Mouse (Mus musculus) 3T3-L1 (cell line): ENCODE results near the gene Ltbp3.

Experiments
- DNase-seq: peaks from one replicate; pipeline ENCODE4 v3.0.0-alpha.2; 2015; ENCODE audit warnings: low read depth, low spot score

Gene Ltbp3

DNA sequence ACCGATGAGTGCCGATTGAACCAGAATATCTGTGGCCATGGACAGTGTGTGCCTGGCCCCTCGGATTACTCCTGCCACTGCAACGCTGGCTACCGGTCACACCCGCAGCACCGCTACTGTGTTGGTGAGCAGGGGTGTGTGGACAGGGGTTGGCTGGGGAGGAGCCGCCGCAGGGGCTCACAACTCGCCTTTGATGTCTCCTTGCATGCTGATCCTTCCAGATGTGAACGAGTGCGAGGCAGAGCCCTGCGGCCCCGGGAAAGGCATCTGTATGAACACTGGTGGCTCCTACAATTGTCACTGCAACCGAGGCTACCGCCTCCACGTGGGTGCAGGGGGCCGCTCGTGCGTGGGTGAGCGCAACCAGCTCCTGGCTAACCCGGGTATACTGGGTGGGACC is 10.2 kb downstream of the Ltbp3 start:
- DNase-seq = no peak

DNA sequence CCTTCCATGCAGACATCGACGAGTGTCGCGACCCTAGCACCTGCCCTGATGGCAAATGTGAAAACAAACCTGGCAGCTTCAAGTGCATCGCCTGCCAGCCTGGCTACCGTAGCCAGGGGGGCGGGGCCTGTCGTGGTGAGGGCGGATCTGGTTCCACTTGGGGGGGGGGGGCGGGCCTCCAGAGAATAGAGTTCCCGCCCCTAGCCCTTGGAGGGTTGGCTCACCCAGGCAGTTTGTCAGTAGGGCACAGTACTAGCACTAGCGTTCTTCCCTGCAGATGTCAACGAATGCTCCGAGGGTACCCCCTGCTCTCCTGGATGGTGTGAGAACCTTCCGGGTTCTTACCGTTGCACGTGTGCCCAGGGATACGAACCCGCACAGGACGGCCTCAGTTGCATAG is 11.0 kb downstream of the Ltbp3 start:
- DNase-seq = no peak

GRCm38 (mm10) chr19:5756321-5756985 is 15.7 kb downstream of the Ltbp3 start:
- no peak for DNase-seq

DNA sequence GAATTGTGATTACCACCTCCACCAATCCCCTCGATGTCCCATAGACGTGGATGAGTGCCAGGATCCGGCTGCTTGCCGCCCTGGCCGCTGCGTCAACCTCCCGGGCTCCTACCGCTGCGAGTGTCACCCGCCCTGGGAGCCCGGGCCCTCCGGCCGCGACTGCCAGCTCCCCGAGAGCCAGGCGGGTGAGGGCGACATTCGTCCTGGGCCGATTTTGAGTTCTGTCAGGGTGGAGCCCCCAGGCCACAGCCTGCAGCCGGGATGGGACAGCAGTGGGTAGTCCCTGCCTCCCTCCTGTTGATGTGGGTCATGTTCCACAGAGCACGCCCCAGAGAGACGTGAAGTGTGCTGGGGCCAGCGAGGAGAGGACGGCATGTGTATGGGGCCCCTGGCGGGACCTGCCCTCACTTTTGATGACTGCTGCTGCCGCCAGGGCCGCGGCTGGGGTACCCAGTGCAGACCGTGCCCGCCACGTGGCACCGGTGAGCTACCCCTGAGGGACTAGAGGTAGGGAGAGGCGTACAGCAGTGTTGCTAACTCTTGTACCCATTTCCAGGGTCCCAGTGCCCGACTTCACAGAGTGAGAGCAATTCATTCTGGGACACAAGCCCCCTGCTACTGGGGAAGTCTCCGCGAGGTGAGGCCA is 16.4 kb downstream of the Ltbp3 start:
- no peak for DNase-seq

DNA sequence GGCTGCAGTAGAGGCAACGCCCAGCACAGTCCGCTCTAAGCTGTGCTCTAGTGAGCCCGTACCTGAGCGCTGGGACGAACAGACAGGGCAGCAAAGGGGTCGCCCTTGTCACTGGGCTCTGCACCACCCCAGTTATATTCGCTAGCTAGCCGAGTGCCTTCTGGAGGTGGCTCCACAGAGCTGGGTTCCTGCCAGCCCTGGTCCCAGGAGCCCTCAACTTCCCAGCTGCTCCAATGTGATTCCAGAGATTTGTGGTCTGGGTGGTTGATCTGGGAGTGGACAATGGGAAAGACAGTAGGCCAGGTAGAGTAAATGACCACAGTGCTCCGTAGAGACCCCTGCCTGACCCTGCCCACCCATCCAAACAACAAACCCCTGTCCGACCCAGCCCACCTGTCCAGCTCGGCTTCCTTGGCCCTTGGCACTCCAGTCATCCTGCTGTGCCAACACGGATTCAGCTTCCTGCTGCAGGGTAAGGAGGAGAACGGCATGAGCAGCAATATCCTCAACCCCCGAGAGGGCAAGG is 18.2 kb downstream of the Ltbp3 start:
- no peak for DNase-seq

- no peak for DNase-seq
These were observed 22.5 kb downstream of the Ltbp3 start for GRCm38 (mm10) chr19:5763163-5763562.

DNA sequence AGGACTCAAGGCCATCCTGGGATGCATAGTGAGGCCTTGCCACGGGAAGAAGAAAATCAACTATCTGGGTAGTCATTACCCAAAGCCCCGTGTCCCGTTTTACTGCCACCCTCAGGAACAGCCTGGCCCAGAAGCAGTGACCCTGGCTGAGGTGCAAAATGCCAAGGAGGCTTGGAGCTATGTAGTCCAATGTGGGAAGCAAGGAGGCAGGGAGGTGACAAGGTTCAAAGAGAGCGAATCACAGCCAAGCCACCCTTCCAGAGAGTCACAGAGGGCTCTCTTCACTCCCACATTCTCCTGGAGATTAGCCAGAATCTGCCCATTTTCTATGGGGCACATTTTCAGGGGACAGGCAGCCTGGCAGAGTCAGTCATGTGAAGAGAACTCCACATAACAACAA is 26.6 kb downstream of the Ltbp3 start:
- DNase-seq = no peak

- DNase-seq = no peak
These were observed 29.6 kb downstream of the Ltbp3 start for GRCm38 (mm10) chr19:5770311-5770710.

GRCm38 (mm10) chr19:5770925-5771860 is 30.5 kb downstream of the Ltbp3 start, which contains the start of gene Scyl1:
TSS of gene Scyl1 (minus strand) at chr19:5771419.
- DNase-seq = peak; percentile 93

DNA sequence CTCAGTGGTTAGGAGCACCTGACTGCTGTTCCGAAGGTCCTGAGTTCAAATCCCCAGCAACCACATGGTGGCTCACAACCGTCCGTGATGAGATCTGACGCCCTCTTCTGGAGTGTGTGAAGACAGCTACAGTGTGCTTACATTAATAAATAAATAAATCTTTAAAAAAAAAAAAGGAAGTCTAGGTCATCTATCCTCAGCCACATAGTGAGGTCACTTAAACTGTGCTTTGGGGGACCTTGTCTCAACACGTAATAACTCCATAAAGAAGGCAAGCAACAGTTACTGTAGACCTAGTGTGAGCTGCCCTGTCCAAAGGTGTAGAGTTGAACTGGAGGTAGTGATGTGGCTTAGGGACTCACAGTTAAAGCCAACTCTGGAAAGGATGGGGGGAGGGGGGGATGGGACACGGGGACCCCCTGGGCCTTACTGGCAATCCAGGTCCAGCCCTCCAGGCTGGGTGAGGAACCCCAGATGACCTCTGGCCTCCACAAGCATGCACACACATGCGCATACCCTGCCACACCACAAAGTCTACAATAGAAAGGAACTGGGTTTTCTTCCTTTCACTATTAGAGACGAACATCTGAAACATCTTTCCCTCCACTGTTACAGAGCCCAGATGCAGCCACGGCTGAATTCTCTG is 36.8 kb downstream of the Ltbp3 start:
- DNase-seq = no peak

DNA sequence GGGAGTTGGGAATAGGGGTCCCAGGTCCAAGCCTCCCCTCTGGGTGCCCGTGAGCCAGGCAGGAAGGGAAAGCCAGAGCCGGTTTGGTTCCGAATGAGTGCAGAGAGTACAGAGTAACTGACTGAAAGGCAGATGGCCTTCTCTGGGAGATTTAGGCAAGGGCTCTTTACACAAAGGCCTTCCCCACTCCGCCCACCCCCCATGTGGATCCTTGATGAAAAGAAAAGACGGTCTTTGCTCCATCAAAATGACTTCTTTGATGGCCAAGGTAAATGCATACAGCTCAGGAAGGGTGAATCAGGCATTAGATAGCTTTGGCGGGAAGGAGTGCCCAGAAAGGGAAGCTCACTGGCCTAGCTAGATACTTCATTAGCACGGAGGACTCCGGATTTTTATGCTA is 37.6 kb downstream of the Ltbp3 start:
- DNase-seq = no peak

DNA sequence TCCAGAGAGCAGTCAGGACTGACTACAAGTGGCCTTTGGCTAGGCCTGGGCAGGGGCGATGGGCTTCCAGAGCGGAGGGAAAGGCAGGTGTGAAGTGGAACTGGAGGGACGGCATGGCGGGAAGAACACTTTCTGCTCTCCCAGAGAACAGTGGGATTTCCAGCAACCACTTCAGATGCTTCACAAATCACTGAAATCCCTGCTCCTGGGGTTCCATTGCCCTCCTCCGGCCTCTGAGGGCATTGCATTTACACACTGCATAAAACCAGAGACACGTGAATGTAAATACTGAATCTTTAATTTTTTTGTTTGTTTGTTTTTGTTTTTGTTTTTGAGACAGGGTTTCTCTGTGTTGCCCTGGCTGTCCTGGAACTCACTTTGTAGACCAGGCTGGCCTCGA is 39.5 kb downstream of the Ltbp3 start:
- DNase-seq = peak; percentile 91

DNA sequence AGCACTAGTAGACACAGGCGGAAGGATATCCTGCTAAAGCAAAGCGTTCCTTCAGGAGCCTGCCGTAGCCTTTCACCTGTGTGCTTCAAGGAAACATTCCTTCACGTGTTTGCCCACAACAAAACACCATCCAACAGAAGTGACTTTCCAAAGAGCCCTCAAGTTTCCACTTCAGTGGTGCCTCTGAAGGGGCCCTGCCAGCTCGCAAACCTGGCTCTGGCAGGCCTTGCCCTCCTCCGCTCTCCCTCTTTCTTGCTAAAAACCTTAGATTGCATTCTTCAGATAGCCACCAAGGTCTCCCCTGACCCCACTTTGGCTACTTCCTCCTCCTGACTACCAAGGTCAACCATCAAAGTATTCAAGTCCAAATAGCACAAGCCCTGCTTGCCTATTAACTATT is 40.8 kb downstream of the Ltbp3 start:
- DNase-seq = no peak

DNA sequence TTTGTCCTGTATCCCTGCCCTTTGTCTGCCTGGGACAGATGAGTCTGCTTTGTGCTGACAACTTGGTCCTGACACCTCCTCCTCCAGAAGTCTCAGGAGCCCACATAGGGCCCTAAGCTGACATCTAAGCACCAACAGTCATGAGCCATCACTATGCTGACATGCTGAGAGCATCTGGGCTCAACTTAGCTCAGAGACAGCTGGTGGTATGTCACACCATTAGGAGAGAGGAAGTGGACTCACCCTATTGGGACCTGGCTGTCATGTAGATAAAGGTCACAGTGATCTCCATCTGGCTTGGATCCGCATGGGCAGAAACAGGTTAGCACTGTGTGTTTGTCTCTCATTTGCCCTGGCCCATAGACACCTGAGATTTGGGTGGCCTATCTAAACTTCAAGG is 41.4 kb downstream of the Ltbp3 start:
- no peak for DNase-seq

- no peak for DNase-seq
These were observed 44.4 kb downstream of the Ltbp3 start for GRCm38 (mm10) chr19:5784958-5785577.

DNA sequence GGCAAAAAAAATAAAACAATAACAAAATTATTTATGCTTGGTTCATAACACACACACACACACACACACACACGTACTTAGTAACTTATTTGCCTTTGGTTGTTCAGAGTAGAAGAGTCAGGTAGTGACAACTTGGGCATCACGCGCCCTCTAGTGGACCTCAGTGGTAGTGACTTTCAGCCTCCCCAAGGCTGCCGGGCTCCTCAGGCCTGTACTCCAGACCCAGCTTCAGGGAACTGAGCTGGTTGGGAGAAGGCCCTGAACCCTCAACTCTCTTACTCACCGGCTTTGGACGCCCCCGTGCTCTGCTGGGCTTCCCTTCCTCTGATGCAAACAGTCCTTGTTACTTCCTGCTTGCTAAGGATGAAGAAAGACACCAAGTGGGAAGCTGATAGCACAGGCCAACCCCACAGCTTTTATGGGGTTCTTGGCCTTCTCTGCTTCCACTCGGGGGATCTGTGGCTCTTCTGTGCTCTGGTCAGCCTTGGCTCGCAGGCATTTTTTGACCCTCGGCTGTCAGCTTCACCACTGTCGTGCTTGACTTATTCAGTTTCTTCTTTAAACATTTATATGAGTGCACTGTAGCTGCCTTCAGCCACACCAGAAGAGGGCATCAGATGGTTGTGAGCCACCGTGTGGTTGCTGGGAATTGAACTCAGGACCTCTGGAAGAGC is 45.9 kb downstream of the Ltbp3 start:
- peak; percentile 98 for DNase-seq

DNA sequence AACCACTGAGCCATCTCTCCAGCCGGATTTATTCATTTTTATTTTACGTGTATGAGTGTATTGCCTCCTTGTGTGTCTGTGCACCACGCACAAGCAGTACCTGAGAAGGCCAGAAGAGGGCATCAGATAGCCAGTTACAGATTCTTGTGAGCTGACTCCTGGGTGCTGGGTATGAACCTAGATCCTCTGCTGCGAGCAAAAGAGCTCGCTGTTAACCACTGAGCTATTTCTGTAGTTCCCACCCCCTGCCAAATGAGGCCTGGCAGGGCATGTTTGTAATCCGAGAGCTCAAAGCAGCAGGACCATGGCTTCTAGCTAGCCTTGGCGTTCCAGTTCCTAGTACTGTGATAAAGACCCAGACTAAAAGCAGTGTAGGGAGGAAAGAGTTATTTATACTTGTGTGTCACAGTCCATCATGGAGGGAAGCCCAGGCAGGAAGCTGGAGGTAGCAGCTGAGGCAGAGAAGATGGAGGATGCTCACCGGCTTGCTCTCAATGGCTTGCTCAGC is 46.5 kb downstream of the Ltbp3 start:
- peak; percentile 100 for DNase-seq

DNA sequence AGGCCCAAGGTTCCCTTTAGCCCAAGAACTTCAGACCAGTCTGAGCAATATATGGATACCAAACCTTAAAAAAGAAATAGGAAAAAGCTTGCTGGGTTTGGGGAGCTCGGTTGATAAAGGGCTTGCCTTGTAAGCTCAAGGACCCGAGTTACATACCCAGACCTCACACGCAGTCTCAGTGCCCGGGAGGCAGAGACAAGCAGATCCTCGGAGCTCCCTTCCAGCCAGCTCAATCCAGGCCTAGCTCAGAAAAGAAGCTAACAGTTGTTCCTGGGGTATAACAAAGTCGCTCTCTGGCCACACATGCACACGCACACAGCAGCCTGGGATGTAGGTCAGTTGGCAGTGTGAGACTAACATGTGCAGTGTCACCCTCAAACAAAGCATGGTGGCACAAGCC is 47.2 kb downstream of the Ltbp3 start:
- DNase-seq = no peak

DNA sequence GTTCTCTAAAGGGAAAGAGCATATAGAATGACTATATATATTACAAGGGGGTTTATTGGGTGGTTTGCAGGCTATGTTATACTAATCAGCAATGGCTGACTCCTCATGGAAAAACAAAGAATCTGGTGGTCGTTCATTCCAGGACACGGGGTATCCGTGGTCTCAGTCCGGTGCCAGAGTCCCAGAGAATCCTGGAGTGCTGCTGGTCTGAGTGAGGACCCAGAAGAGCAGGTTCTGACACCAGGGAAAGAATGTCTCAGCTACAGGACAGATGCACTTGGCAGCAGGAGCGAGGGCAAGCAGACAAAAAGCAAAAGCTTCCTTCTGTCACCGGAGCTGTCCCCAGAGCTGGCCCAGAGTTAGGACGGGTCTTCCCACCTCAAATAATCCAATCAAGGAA is 47.9 kb downstream of the Ltbp3 start:
- no peak for DNase-seq

GRCm38 (mm10) chr19:5789066-5789465 is 48.4 kb downstream of the Ltbp3 start:
- DNase-seq = peak; percentile 78
